Mouse (Mus musculus): Measurements from ENCODE around the gene Pakap. TPM values are rescaled to one million over a fixed set of nuclear protein-coding genes. Genes with fewer than 3 reads are reported as not detected.

Pakap gene
- polyA plus RNA-seq, 1 experiment from 2014 or later = 5.1 TPM

DNA sequence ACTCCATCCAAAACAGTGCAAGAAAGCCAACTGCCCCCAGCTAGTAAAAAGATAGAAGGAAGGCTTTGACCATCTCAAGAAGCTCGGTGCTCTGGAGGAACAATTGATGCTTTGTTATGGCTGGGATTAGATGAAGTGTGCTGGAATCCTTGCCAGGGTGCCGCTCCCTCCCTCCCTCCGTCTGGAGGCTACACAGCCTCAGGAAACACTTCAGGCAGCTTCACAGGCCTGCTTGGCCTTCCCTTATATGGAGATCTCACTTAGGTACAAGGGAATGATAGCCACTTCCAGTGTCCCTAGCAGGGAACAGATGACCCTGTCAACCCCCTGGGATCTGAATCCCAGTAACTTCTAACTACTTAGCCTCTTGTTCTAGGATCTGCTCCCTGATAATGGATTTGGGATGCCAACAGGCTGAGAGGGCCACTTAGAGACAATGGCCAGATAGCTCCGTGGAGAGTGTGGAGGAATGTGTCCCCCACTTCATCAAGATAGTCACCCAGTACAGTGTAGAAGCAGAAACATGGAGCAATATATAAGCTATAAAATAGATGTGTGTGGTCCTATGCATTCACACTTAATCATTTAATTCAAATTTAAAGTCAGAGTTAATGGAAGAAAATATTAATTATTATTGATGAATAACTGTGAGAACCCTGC, 29.8 kb upstream of the Pakap start:
- Histone ChIP-seq H3K4me3 (ENCODE audit: low read depth, low read length) (no peak overlapping the region), H3K27ac (ENCODE audit: low read depth, low read length) (no peak overlapping the region), H3K36me3 (ENCODE audit: control insufficient read depth, insufficient read depth, low read length) (no peaks in the 10 kb centered on the region), H3K9ac (ENCODE audit: low read depth, low read length) (no peak overlapping the region), H3K4me2 (no peak overlapping the region), H3K4me1 (replicated peaks; ENCODE audit: control insufficient read depth, insufficient read depth, low read length) (no peaks in the 10 kb centered on the region), H3K9me3 (ENCODE audit: control insufficient read depth, low read length) (no peaks in the 10 kb centered on the region), H3K27me3 (replicated peaks; ENCODE audit: control insufficient read depth, insufficient read depth, low read length) (no peaks in the 10 kb centered on the region)
- ATAC-seq (replicated peaks; ENCODE audit: low FRiP score) (no peak), DNase-seq (ENCODE audit: low spot score) (no peak)
- WGBS = 37% methylated on average over 4 of the region's 4 CpGs

DNA sequence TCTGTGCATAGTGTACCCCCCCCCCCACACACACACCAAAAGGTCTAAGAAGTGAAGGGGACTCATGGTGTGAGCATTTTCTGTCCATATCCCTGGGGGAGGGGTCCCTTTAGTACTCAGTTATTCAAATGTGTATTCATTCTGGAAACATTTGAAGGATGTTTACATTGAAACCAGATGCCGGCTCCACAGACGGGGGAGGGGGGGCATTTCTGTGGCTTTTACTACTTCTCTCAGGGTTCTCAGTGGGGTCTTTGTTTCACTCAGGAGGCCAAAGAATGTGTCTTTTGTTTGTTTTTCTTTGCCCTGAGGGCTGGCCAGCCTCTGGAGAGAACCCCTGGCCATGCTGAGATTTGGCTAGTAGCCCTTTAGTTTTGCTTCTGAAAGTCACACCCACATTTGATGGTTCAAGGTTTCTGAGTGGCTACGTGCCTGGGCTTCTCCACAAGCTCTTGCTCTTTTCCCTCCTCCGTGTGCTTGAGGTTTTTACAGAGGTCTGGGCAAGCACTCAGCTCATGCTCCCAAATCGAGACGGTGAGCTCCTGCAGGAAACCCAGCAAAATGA, 24.2 kb upstream of the Pakap start:
- no peak overlapping the region for H3K4me2 ChIP-seq
- H3K27me3 ChIP-seq (replicated peaks; ENCODE audit: control insufficient read depth, insufficient read depth, low read length) = no peaks in the 10 kb centered on the region
- DNase-seq (ENCODE audit: low spot score) (no peak), ATAC-seq (replicated peaks; ENCODE audit: low FRiP score) (no peak)
- H3K36me3 ChIP-seq (ENCODE audit: control insufficient read depth, insufficient read depth, low read length) = no peaks in the 10 kb centered on the region
- 19% methylated on average over 6 of the region's 6 CpGs for WGBS
- no peak overlapping the region; the same call in 1 of the 2 replicates for H3K27ac ChIP-seq (ENCODE audit: low read depth, low read length)
- no peak overlapping the region for H3K9ac ChIP-seq (ENCODE audit: low read depth, low read length)
- no peaks in the 10 kb centered on the region for H3K9me3 ChIP-seq (ENCODE audit: control insufficient read depth, low read length)
- H3K4me1 ChIP-seq (replicated peaks; ENCODE audit: control insufficient read depth, insufficient read depth, low read length) = no peaks in the 10 kb centered on the region
- no peak overlapping the region for H3K4me3 ChIP-seq (ENCODE audit: low read depth, low read length)

DNA sequence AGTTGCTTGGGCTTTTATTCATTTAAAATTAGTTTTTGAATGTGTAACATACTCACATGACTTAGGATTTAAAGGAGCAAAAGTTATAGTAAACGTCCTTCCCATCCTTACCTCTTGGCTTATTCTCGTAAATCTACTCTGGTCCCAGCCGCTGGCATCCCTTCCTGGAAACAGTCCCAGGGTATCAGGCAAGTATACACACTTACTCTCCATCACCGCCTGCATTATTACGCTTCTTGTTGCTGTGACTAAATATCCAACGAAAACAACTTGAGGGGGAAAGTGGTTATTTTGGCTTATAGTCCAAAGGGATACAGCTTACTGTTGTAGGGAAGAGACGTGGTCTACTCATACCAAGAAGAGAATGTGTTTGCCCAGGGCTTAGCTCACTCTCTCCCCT, 20.2 kb upstream of the Pakap start:
- H3K27me3 ChIP-seq (replicated peaks; ENCODE audit: control insufficient read depth, insufficient read depth, low read length) = no peaks in the 10 kb centered on the region
- 85% methylated on average over 7 of the region's 7 CpGs for WGBS
- H3K4me1 ChIP-seq (replicated peaks; ENCODE audit: control insufficient read depth, insufficient read depth, low read length) = no peaks in the 10 kb centered on the region
- DNase-seq (ENCODE audit: low spot score) = no peak
- no peaks in the 10 kb centered on the region for H3K36me3 ChIP-seq (ENCODE audit: control insufficient read depth, insufficient read depth, low read length)
- no peak for ATAC-seq (replicated peaks; ENCODE audit: low FRiP score)
- H3K9ac ChIP-seq (ENCODE audit: low read depth, low read length) = no peak overlapping the region
- H3K27ac ChIP-seq (ENCODE audit: low read depth, low read length) = no peak overlapping the region
- H3K4me3 ChIP-seq (ENCODE audit: low read depth, low read length) = no peak overlapping the region
- H3K4me2 ChIP-seq = no peak overlapping the region
- H3K9me3 ChIP-seq (ENCODE audit: control insufficient read depth, low read length) = no peaks in the 10 kb centered on the region

DNA sequence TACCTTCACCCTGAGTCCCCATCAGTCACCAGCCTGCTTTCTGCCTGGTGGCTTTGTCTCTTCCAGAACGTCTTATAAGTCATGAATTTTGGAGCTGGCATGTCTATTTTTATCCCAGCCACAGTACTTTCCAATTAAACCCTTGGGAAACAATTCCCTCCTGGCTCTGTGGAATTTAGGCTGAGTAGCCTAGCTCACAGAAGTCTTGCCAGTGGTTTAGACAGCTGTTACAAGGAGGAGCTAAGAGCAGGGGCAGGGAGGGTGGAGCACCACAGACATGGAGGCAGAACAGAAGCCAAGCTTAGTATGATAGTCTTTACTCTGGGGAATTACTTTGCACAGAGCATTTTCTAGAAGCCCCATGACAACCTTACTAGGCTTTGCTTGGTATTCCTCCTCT, 17.8 kb upstream of the Pakap start:
- no peak overlapping the region for H3K4me2 ChIP-seq
- H3K27me3 ChIP-seq (replicated peaks; ENCODE audit: control insufficient read depth, insufficient read depth, low read length) = no peaks in the 10 kb centered on the region
- H3K4me1 ChIP-seq (replicated peaks; ENCODE audit: control insufficient read depth, insufficient read depth, low read length) = no peaks in the 10 kb centered on the region
- DNase-seq (ENCODE audit: low spot score) (no peak), ATAC-seq (replicated peaks; ENCODE audit: low FRiP score) (no peak)
- H3K9me3 ChIP-seq (ENCODE audit: control insufficient read depth, low read length) = no peaks in the 10 kb centered on the region
- H3K4me3 ChIP-seq (ENCODE audit: low read depth, low read length) = no peak overlapping the region
- WGBS = 31% methylated on average over 1 of the region's 1 CpGs
- H3K36me3 ChIP-seq (ENCODE audit: control insufficient read depth, insufficient read depth, low read length) = no peaks in the 10 kb centered on the region
- H3K9ac ChIP-seq (ENCODE audit: low read depth, low read length) = no peak overlapping the region
- H3K27ac ChIP-seq (ENCODE audit: low read depth, low read length) = no peak overlapping the region

DNA sequence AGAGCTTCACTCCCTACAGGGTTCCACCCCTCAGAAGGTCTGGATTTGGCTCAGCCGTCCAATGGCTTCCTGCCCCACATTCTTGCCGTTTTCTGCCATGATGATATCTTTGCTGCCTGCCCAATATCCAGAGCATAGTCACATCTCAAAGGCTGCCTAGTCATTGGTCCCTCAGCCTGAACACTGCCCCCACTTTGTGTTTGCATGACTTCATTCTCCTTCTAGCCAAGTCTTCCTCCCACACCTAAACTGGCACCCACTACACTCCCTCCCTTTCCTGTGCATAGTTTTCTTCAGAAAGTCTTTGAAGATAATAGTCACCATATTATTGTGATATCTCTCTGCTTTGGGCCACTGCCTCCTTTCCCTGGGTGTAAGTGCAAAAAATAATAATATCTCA, 10.9 kb upstream of the Pakap start:
- Histone ChIP-seq H3K4me3 (ENCODE audit: low read depth, low read length) (no peak overlapping the region), H3K27me3 (replicated peaks; ENCODE audit: control insufficient read depth, insufficient read depth, low read length) (no peaks in the 10 kb centered on the region), H3K9me3 (ENCODE audit: control insufficient read depth, low read length) (no peaks in the 10 kb centered on the region), H3K9ac (ENCODE audit: low read depth, low read length) (no peak overlapping the region), H3K36me3 (ENCODE audit: control insufficient read depth, insufficient read depth, low read length) (no peaks in the 10 kb centered on the region), H3K4me2 (no peak overlapping the region), H3K4me1 (replicated peaks; ENCODE audit: control insufficient read depth, insufficient read depth, low read length) (no peaks in the 10 kb centered on the region), H3K27ac (ENCODE audit: low read depth, low read length) (no peak overlapping the region)
- DNase-seq (ENCODE audit: low spot score) (no peak), ATAC-seq (replicated peaks; ENCODE audit: low FRiP score) (no peak)
- 78% methylated on average over 2 of the region's 2 CpGs for WGBS

DNA sequence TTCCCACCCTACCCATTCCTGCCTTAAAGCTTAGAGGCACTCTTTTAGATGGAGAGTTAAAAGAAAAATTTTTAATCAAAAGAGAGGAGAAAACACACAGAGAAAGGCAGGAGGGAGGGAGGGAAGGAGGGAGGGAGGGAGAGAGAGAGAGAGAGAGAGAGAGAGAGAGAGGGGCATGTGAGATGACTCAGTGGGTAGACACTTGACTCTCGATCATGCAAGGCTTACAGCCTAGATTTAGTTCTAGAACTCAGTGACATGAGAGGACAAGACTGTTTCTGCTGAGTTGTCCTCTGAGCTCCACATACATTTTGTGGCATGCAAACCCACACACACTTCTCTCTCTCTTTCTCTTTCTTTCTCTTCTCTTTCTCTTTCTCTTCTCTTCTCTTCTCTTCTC, 8.5 kb upstream of the Pakap start:
- 67% methylated on average over 1 of the region's 1 CpGs for WGBS
- DNase-seq (ENCODE audit: low spot score) (no peak), ATAC-seq (replicated peaks; ENCODE audit: low FRiP score) (no peak)
- Histone ChIP-seq H3K4me1 (replicated peaks; ENCODE audit: control insufficient read depth, insufficient read depth, low read length) (no peaks in the 10 kb centered on the region), H3K4me3 (ENCODE audit: low read depth, low read length) (no peak overlapping the region), H3K9ac (ENCODE audit: low read depth, low read length) (no peak overlapping the region), H3K36me3 (ENCODE audit: control insufficient read depth, insufficient read depth, low read length) (no peaks in the 10 kb centered on the region), H3K27ac (ENCODE audit: low read depth, low read length) (no peak overlapping the region), H3K4me2 (no peak overlapping the region), H3K27me3 (replicated peaks; ENCODE audit: control insufficient read depth, insufficient read depth, low read length) (no peaks in the 10 kb centered on the region), H3K9me3 (ENCODE audit: control insufficient read depth, low read length) (no peaks in the 10 kb centered on the region)

DNA sequence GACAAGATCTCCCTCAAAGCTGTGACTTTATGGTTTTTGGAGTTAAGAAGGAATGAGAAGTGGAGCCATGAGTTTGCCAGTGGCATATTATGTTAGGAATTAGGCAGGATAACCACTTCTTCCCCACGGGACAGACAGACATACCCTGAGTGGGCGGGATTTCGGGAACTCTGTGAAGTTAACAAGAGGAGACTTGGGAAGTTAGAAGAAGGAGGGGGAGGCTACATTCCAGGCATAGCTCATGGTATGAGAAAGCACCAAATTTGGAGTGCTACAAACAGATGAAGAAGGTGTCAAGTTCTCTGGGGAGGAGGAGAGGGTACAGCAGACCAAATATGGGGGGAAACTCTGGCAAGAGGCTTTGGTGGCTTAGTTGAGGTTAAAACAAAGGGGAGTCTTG, 8.0 kb upstream of the Pakap start:
- Histone ChIP-seq H3K27me3 (replicated peaks; ENCODE audit: control insufficient read depth, insufficient read depth, low read length) (no peaks in the 10 kb centered on the region), H3K9me3 (ENCODE audit: control insufficient read depth, low read length) (no peaks in the 10 kb centered on the region), H3K36me3 (ENCODE audit: control insufficient read depth, insufficient read depth, low read length) (no peaks in the 10 kb centered on the region), H3K27ac (ENCODE audit: low read depth, low read length) (no peak overlapping the region), H3K4me1 (replicated peaks; ENCODE audit: control insufficient read depth, insufficient read depth, low read length) (no peaks in the 10 kb centered on the region), H3K4me3 (ENCODE audit: low read depth, low read length) (no peak overlapping the region), H3K9ac (ENCODE audit: low read depth, low read length) (no peak overlapping the region), H3K4me2 (no peak overlapping the region)
- ATAC-seq (replicated peaks; ENCODE audit: low FRiP score) (no peak), DNase-seq (ENCODE audit: low spot score) (no peak)
- WGBS = 33% methylated on average over 3 of the region's 3 CpGs

DNA sequence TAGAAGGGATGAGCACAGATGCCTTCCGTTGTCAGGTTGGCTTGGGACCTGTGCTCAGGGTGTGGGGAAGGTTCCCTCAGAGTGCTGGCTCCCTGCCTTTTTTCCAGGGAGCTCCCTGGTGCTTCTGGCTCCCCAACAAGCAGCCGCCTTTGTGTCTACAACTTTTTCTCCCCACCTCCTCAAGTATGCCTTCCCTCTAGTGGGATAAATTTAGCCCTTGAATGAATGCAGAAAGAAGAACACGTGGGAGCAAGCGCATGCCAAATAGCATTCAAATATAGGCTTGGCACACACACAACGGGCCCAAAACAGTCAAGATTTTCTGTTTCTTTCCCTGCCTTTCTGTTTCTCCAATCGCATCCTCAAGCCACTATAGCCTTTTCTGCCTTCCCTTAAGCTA, 6.9 kb upstream of the Pakap start:
- no peak overlapping the region for H3K4me3 ChIP-seq (ENCODE audit: low read depth, low read length)
- no peaks in the 10 kb centered on the region for H3K27me3 ChIP-seq (replicated peaks; ENCODE audit: control insufficient read depth, insufficient read depth, low read length)
- no peaks in the 10 kb centered on the region for H3K9me3 ChIP-seq (ENCODE audit: control insufficient read depth, low read length)
- H3K9ac ChIP-seq (ENCODE audit: low read depth, low read length) = no peak overlapping the region
- DNase-seq (ENCODE audit: low spot score) (no peak), ATAC-seq (replicated peaks; ENCODE audit: low FRiP score) (no peak)
- WGBS = 68% methylated on average over 6 of the region's 6 CpGs
- no peaks in the 10 kb centered on the region for H3K4me1 ChIP-seq (replicated peaks; ENCODE audit: control insufficient read depth, insufficient read depth, low read length)
- H3K27ac ChIP-seq (ENCODE audit: low read depth, low read length) = no peak overlapping the region
- no peaks in the 10 kb centered on the region for H3K36me3 ChIP-seq (ENCODE audit: control insufficient read depth, insufficient read depth, low read length)
- no peak overlapping the region for H3K4me2 ChIP-seq

DNA sequence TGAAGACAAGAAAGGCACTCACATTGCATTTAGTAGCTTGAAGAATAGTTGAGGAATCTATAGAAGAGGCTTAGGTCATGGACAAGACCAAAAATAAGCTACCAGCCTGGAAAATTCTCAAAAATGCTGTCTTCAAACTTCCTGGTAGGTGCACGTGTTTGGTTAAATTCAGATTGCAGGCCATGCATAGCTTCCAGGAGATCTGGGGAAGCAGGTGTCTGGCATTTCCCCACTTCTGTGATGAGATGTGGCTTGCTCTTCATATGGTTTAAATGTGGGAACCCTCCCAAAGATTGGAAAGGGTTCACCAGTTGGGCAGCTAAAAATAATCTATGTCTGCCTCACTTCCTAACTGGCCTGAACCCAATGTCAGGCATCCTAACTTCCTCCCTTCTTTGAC, 2.7 kb upstream of the Pakap start:
- ATAC-seq (replicated peaks; ENCODE audit: low FRiP score) (no peak), DNase-seq (ENCODE audit: low spot score) (no peak)
- WGBS = 74% methylated on average over 1 of the region's 1 CpGs
- no peak overlapping the region for H3K4me2 ChIP-seq
- no peak overlapping the region for H3K9ac ChIP-seq (ENCODE audit: low read depth, low read length)
- H3K36me3 ChIP-seq (ENCODE audit: control insufficient read depth, insufficient read depth, low read length) = no peaks in the 10 kb centered on the region
- H3K27ac ChIP-seq (ENCODE audit: low read depth, low read length) = no peak overlapping the region
- no peaks in the 10 kb centered on the region for H3K9me3 ChIP-seq (ENCODE audit: control insufficient read depth, low read length)
- H3K4me3 ChIP-seq (ENCODE audit: low read depth, low read length) = no peak overlapping the region
- H3K27me3 ChIP-seq (replicated peaks; ENCODE audit: control insufficient read depth, insufficient read depth, low read length) = peaks cover 18% of the 10 kb centered on the region
- 0 out of 2 replicates have a peak, but pooled peaks cover 2% of the 10 kb centered on the region for H3K4me1 ChIP-seq (replicated peaks; ENCODE audit: control insufficient read depth, insufficient read depth, low read length)
